Mouse (Mus musculus): ENCODE data around the gene Ephb2.

Ephb2 gene

DNA sequence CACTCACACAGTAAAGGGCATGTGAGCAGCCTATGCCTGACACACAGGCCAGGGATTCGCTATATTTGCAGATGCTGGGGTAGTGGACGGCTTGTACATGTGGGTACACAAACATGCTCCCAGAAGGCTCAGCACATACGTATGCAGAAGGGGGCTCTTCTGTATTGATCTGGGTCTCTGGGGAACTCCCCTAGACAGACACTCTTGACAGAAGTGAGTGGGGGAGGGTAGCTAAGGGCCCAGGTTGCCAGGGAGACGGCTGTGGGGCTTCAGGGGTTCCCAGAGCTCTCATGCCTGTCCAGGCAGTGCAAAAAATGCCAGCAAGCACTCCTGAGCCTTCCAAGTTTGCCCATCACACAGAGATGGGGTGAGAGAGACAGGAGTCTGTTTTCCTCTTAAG lies 78.7 kb downstream of the Ephb2 start:
- DNase-seq = no peak

- DNase-seq = no peak
These were observed 79.3 kb downstream of the Ephb2 start for GRCm38 (mm10) chr4:136756486-136756885.

- DNase-seq = no peak
These were observed 80.4 kb downstream of the Ephb2 start for GRCm38 (mm10) chr4:136755364-136755811.

DNA sequence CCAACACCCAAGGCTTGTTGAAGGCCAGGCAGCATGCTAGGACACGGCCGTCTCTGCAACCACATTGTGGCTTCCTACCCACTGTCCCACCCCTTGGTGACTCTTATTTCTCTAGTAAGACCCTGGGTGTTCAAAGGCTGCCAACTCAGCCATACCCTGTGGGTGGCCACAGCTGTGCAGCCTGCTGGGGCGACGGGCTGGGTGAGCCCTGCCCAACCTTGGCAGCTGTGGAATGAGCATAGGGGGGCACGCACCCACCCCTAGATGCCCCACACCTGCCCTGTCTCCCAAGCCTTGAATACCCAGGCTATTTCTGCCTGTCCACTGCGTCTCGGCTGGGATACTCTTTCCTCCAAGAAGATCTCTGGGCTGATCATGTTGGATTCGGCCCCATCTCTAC lies 81.5 kb downstream of the Ephb2 start:
- no peak for DNase-seq

DNA sequence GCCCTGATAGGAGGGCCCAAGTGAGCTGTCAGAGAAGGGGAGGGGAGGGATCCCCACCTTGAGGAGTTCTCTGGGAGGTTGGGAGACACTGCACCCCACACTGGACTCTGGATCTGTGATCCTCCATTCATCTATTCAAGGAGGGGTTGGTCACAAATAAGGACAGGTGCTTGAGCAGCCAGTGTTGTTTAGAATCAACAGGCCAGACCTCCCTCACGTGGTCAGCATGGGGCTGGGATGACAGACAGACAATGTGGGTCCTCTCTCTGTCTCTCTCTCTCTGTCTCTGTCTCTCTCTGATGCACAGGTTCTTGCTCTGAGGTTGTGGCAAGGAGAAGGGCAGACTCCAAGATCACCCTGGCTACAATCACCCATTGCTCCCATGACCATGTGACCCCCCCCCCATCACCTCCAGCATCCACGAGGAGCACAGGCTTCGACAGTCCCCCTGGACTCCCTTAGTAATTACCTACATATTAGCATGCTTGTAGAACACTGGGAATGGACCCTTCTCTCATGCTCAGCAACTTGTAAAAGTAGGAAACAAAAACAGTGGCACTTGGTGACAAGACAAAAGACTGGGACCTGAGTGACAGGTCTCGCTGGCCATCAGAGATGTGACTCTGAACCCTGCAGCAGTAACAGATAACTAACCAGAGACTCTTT lies 84.3 kb downstream of the Ephb2 start:
- no peak for DNase-seq

- DNase-seq = no peak
These were observed 85.0 kb downstream of the Ephb2 start for GRCm38 (mm10) chr4:136750578-136751338.

- DNase-seq = no peak
These were observed 85.8 kb downstream of the Ephb2 start for GRCm38 (mm10) chr4:136749851-136750577.

DNA sequence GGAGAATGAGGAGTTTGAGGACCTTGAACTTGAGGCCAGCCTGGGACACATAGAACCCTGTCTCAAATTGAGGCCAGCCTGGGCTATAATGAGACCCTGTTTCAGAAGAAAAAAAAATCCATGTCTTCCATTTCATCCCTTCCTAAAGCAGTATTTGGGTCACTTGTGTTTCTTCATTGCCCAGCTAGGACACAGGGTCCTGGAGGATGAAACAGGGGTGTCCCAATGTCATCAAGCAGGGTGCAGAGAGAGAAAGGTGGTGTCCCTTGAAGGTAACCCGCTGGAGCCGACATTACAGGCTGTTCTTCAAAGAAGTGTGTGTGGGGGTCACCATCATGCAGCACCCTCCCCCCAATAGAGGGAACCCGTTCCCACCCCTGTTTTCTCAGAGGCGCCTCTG lies 86.4 kb downstream of the Ephb2 start:
- no peak for DNase-seq

DNA sequence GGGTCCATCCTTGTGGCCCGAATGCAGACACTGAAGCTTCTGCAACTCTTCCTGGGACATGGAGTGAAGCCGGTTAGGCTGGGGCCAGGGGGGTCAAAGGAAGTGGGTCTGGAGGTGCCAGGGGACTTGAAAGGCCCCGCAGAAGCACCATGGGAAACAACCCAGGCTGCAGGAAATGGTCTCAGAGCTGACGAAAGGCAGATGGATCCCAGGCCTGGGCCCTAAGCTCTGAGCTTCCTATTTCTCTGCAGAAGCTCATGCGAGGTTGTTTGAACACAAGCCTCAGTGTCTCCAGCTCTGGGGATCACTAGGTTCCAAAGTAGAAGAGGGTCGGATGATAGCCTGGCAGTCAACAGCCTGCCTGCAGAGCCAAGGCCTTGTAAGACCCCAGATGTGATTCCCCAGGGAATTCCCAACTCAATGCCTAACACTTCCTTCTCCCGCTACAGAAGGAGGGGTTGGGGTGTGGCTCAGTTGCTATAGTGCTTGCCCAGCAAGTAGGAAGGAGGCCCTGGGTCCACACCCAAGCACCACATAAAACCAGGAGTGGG lies 86.9 kb downstream of the Ephb2 start:
- DNase-seq = no peak

DNA sequence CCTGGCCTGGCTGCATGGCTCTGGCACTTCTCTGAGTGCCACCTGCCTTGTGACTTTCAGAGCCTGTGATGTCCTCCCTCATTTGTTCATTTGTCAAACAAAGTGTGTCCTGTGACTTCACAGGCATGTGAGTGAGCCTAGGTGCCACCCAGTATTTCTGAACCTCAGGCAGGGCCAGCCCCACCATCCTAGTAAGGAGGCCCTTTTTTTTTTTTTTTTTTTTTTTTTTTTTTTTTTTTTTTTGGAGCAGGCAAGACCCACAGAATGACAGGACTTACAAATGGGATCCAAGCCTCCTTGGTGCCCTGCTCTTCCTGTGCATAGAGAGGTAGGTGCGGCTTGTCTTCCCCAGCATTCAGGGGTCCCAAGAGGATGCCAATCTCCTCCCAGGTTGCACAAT lies 89.3 kb downstream of the Ephb2 start:
- DNase-seq = no peak

- peak; percentile 83 for DNase-seq
These were observed 93.1 kb downstream of the Ephb2 start for GRCm38 (mm10) chr4:136742677-136743076.

GRCm38 (mm10) chr4:136741840-136742239 lies 93.9 kb downstream of the Ephb2 start:
- no peak for DNase-seq

- DNase-seq = no peak
These were observed 94.8 kb downstream of the Ephb2 start for GRCm38 (mm10) chr4:136740963-136741362.

DNA sequence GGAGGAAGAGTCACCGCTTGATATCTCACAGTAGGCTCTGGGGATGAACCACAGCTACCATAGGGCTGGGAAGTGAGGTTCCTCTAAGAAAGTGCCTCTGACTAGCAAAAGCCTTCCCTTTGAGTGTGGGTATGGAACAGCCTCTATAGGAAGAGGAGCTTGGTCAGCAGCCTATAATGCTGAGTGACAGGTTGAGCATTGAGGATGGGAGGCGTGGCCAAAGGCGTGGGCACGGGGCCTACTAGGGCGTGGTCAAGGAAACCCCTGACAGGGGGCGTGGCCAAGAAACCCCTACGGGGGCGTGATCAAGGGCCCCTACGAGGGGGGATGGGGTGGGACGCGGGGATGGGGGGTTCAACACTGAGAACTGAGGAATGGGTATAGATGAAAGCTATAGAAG lies 96.6 kb downstream of the Ephb2 start:
- DNase-seq = no peak

GRCm38 (mm10) chr4:136738291-136738690 lies 97.5 kb downstream of the Ephb2 start:
- DNase-seq = no peak

GRCm38 (mm10) chr4:136735856-136736255 lies 99.9 kb downstream of the Ephb2 start:
- peak; percentile 25 for DNase-seq

- no peak for DNase-seq
These were observed 101.5 kb downstream of the Ephb2 start for GRCm38 (mm10) chr4:136734210-136734803.

GRCm38 (mm10) chr4:136733217-136733865 lies 102.4 kb downstream of the Ephb2 start:
- no peak for DNase-seq

- peak; percentile 49 for DNase-seq
These were observed 103.2 kb downstream of the Ephb2 start for GRCm38 (mm10) chr4:136732536-136733121.

DNA sequence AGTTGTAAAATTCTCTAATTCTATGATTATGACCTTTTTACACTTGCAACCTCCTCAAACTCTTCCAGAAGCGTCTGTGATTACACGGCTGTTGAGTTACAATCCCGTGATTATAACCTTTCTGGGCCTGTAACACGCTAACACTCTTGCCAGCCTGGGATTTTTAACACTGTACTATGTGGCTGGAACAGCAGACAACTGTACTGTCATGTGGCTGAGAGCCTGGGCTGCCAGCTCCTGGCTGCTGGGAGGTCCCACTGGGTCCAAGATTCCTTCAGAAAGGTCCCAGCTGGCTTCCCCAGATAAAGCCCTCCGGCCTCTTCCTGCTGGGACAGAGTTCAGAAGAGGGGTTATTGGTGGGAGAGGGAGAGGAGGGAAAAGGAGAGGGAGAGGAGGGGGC lies 104.0 kb downstream of the Ephb2 start:
- DNase-seq = no peak

DNA sequence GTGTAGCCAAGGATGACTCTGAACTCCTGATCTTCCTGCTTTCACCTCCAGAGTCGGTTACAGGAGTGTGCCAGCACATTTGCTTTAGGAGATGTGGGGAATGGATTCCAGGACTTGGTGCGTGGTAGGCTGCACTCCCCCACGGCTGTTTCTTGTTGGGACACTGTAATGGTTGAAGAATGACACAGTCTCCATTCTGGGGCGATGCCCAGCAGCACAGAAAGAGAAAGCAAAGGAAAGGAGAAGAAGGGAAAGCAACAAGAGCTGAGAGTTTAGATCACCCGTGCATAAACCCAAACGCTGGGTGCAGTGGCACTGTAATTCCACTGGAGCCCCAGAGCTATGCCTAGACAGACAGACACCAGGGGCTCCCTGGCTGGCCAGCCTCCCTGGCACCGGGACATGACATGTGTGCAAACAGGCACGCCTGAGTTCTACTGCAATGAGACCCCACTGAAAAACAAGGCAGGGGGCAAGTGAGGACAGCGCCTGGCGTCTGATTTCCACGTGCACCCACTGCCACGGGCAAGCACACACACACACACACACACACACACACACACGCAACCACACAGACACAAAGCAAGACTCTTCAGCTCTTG lies 104.7 kb downstream of the Ephb2 start:
- no peak for DNase-seq

- no peak for DNase-seq
These were observed 105.3 kb downstream of the Ephb2 start for GRCm38 (mm10) chr4:136730501-136730900.

All from kidney, adult 18-20 months (tissue).